In the genomic region with DNA sequence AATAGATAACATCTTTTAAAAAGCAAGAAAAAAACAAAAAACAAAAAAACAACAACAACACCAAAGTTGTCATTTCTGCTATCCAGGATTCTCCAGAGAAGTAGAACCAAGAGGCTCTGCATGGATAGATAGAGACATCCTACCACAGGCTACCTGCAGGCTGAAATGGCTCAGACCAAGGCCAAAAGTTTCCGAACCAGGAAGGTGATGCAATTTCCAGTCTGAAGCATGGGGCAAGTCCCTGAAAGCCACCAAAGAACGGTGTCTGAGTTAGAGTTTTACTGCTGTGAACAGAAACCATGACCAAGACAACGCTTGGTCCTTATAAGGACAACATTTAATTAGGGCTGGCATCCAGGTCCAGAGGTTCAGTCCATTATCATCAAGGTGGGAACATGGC, we compare ENCODE assay signal across 13 mouse cellular contexts.
"Had no signal": no experiment of that assay in that cellular context is flagged by ENCODE, and none has a peak within 500 bp of the region (broad histone marks: within the 10 kb centered on the region; RNA-seq: fewer than 3 reads in every experiment).

No protein-coding gene starts in this region.

- DNase-seq: gastrocnemius, postnatal 14 days; gastrocnemius, postnatal 36 days; left cerebral cortex, postnatal 4 days; liver, embryonic 13.5 days had no signal

- H3K27me3 ChIP-seq: heart, embryonic 12.5 days; hindbrain, embryonic 13.5 days; kidney, embryonic 15.5 days; limb, embryonic 13.5 days; limb, embryonic 15.5 days; liver, embryonic 13.5 days had no signal

- H3K9me3 ChIP-seq: limb, embryonic 15.5 days; liver, embryonic 13.5 days had no signal

- H3K9ac ChIP-seq: heart, embryonic 12.5 days; hindbrain, embryonic 13.5 days; kidney, embryonic 15.5 days; limb, embryonic 13.5 days; limb, embryonic 15.5 days; liver, embryonic 13.5 days had no signal

- ATAC-seq: hindbrain, embryonic 16.5 days; intestine, embryonic 16.5 days had no signal

- H3K27ac ChIP-seq: heart, embryonic 10.5 days; hindbrain, embryonic 13.5 days; kidney, embryonic 15.5 days; kidney, postnatal 0 days; limb, embryonic 13.5 days; limb, embryonic 15.5 days; liver, embryonic 13.5 days had no signal

- H3K36me3 ChIP-seq: heart, embryonic 10.5 days; heart, embryonic 12.5 days; hindbrain, embryonic 13.5 days; kidney, embryonic 15.5 days; limb, embryonic 13.5 days; limb, embryonic 15.5 days; liver, embryonic 13.5 days had no signal

- H3K4me2 ChIP-seq: heart, embryonic 12.5 days; hindbrain, embryonic 13.5 days; kidney, embryonic 15.5 days; limb, embryonic 13.5 days; limb, embryonic 15.5 days; liver, embryonic 13.5 days had no signal

- H3K4me3 ChIP-seq: heart, embryonic 10.5 days; heart, embryonic 12.5 days; hindbrain, embryonic 13.5 days; kidney, embryonic 15.5 days; limb, embryonic 13.5 days; limb, embryonic 15.5 days; liver, embryonic 13.5 days had no signal

- H3K4me1 ChIP-seq: heart, embryonic 10.5 days; heart, embryonic 12.5 days; hindbrain, embryonic 13.5 days; kidney, embryonic 15.5 days; liver, embryonic 13.5 days had no signal
